Mouse (Mus musculus): ENCODE data around the gene Hoxd8. TPM values are rescaled to one million over a fixed set of nuclear protein-coding genes. Genes with fewer than 3 reads are reported as not detected.

The Hoxd8 gene
- polyA plus RNA-seq, 1 experiment from 2014 or later, result 12.4 TPM

GRCm38 (mm10) chr2:74660421-74661375 is 43.7 kb upstream of the Hoxd8 start:
- H3K4me2 ChIP-seq, result 0 out of 2 replicates have a peak overlapping the region, but pooled peaks have one; percentile 17
- no peaks in the 10 kb centered on the region for H3K9me3 ChIP-seq (replicated peaks)
- ATAC-seq (ENCODE audit: low FRiP score), result no peak
- H3K27ac ChIP-seq (replicated peaks), result no peak overlapping the region
- WGBS, result 2% methylated on average over 30 of the region's 30 CpGs
- H3K27me3 ChIP-seq (replicated peaks), result peaks cover 74% of the 10 kb centered on the region
- no peak overlapping the region for H3K9ac ChIP-seq (replicated peaks)
- H3K4me1 ChIP-seq, result peaks cover 12% of the 10 kb centered on the region
- H3K4me3 ChIP-seq (replicated peaks), result peak overlapping the region; percentile 3; the same call in 1 of the 2 replicates
- H3K36me3 ChIP-seq, result no peaks in the 10 kb centered on the region

- WGBS, result under 1% methylated on average over 14 of the region's 14 CpGs
- Histone ChIP-seq H3K36me3 (no peaks in the 10 kb centered on the region), H3K4me1 (peaks cover 7% of the 10 kb centered on the region), H3K9me3 (replicated peaks) (no peaks in the 10 kb centered on the region), H3K27ac (replicated peaks) (no peak overlapping the region), H3K9ac (replicated peaks) (no peak overlapping the region), H3K27me3 (replicated peaks) (peaks cover 80% of the 10 kb centered on the region), H3K4me3 (replicated peaks) (peak overlapping the region; percentile 23; the same call in 1 of the 2 replicates), H3K4me2 (peak overlapping the region; percentile 50)
- ATAC-seq (ENCODE audit: low FRiP score), result peak; percentile 47; the same call in 1 of the 2 replicates
Observed at GRCm38 (mm10) chr2:74661685-74662084, 42.7 kb upstream of the Hoxd8 start.

GRCm38 (mm10) chr2:74663291-74663925 is 41.0 kb upstream of the Hoxd8 start:
- Histone ChIP-seq H3K27me3 (replicated peaks) (peaks cover 89% of the 10 kb centered on the region), H3K9me3 (replicated peaks) (no peaks in the 10 kb centered on the region), H3K4me2 (no peak overlapping the region), H3K4me1 (peaks cover 16% of the 10 kb centered on the region), H3K4me3 (replicated peaks) (no peak overlapping the region), H3K9ac (replicated peaks) (no peak overlapping the region), H3K27ac (replicated peaks) (no peak overlapping the region), H3K36me3 (no peaks in the 10 kb centered on the region)
- no peak for ATAC-seq (ENCODE audit: low FRiP score)
- WGBS, result 3% methylated on average over 18 of the region's 18 CpGs

GRCm38 (mm10) chr2:74666411-74666810 is 38.0 kb upstream of the Hoxd8 start:
- Histone ChIP-seq H3K4me3 (replicated peaks) (no peak overlapping the region), H3K27me3 (replicated peaks) (peaks cover 92% of the 10 kb centered on the region), H3K4me2 (no peak overlapping the region), H3K27ac (replicated peaks) (no peak overlapping the region), H3K4me1 (peaks cover 15% of the 10 kb centered on the region), H3K9ac (replicated peaks) (no peak overlapping the region), H3K9me3 (replicated peaks) (no peaks in the 10 kb centered on the region), H3K36me3 (no peaks in the 10 kb centered on the region)
- 3% methylated on average over 7 of the region's 7 CpGs for WGBS
- ATAC-seq (ENCODE audit: low FRiP score), result no peak

GRCm38 (mm10) chr2:74667191-74667841 is 37.1 kb upstream of the Hoxd8 start:
- no peaks in the 10 kb centered on the region for H3K36me3 ChIP-seq
- peaks cover 91% of the 10 kb centered on the region for H3K27me3 ChIP-seq (replicated peaks)
- no peak overlapping the region for H3K27ac ChIP-seq (replicated peaks)
- peaks cover 11% of the 10 kb centered on the region for H3K4me1 ChIP-seq
- H3K9ac ChIP-seq (replicated peaks), result no peak overlapping the region
- no peaks in the 10 kb centered on the region for H3K9me3 ChIP-seq (replicated peaks)
- ATAC-seq (ENCODE audit: low FRiP score), result no peak
- H3K4me2 ChIP-seq, result peak overlapping the region; percentile 56; the same call in 1 of the 2 replicates
- no peak overlapping the region for H3K4me3 ChIP-seq (replicated peaks)
- 1% methylated on average over 36 of the region's 36 CpGs for WGBS

GRCm38 (mm10) chr2:74667842-74668357 is 36.5 kb upstream of the Hoxd8 start, which contains the start of gene Hoxd13:
Hoxd13 (plus strand) TSS chr2:74668310.
- under 1% methylated on average over 32 of the region's 51 CpGs for WGBS

GRCm38 (mm10) chr2:74668370-74669229 is 35.8 kb upstream of the Hoxd8 start:
- Histone ChIP-seq H3K4me3 (replicated peaks) (peak overlapping the region; percentile 33), H3K27ac (replicated peaks) (no peak overlapping the region), H3K9ac (replicated peaks) (no peak overlapping the region), H3K4me1 (peaks cover 18% of the 10 kb centered on the region), H3K4me2 (peak overlapping the region; percentile 56), H3K36me3 (no peaks in the 10 kb centered on the region), H3K9me3 (replicated peaks) (no peaks in the 10 kb centered on the region), H3K27me3 (replicated peaks) (peaks cover 92% of the 10 kb centered on the region)
- no peak; the same call in 1 of the 2 replicates for ATAC-seq (ENCODE audit: low FRiP score)
- under 1% methylated on average over 50 of the region's 74 CpGs for WGBS

More at GRCm38 (mm10) chr2:74667842-74668357, 36.5 kb upstream of the Hoxd8 start, which contains the start of gene Hoxd13:
- Histone ChIP-seq H3K4me2 (peak within 1 kb of the TSS; percentile 56), H3K27ac (replicated peaks) (no peak within 1 kb of the TSS), H3K27me3 (replicated peaks) (peaks cover 91% of the 10 kb centered on the region), H3K9me3 (replicated peaks) (no peaks in the 10 kb centered on the region), H3K4me3 (replicated peaks) (peak within 1 kb of the TSS; percentile 33), H3K36me3 (no peaks in the 10 kb centered on the region), H3K9ac (replicated peaks) (no peak within 1 kb of the TSS), H3K4me1 (peaks cover 17% of the 10 kb centered on the region)
- ATAC-seq (ENCODE audit: low FRiP score), result 0 out of 2 replicates have a peak, but pooled peaks have one; percentile 43

GRCm38 (mm10) chr2:74669230-74669578 is 35.2 kb upstream of the Hoxd8 start:
- Histone ChIP-seq H3K4me3 (replicated peaks) (0 out of 2 replicates have a peak overlapping the region, but pooled peaks have one; percentile 33), H3K36me3 (no peaks in the 10 kb centered on the region), H3K9me3 (replicated peaks) (no peaks in the 10 kb centered on the region), H3K4me2 (no peak overlapping the region), H3K27ac (replicated peaks) (no peak overlapping the region), H3K4me1 (peaks cover 18% of the 10 kb centered on the region), H3K27me3 (replicated peaks) (peaks cover 92% of the 10 kb centered on the region), H3K9ac (replicated peaks) (no peak overlapping the region)
- no peak for ATAC-seq (ENCODE audit: low FRiP score)
- WGBS, result 1% methylated on average over 3 of the region's 3 CpGs

- H3K27ac ChIP-seq (replicated peaks), result no peak overlapping the region
- H3K9me3 ChIP-seq (replicated peaks), result no peaks in the 10 kb centered on the region
- 3% methylated on average over 14 of the region's 14 CpGs for WGBS
- H3K27me3 ChIP-seq (replicated peaks), result peaks cover 92% of the 10 kb centered on the region
- H3K4me2 ChIP-seq, result no peak overlapping the region
- no peak overlapping the region for H3K4me3 ChIP-seq (replicated peaks)
- ATAC-seq (ENCODE audit: low FRiP score), result no peak
- no peaks in the 10 kb centered on the region for H3K36me3 ChIP-seq
- H3K4me1 ChIP-seq, result peaks cover 18% of the 10 kb centered on the region
- no peak overlapping the region for H3K9ac ChIP-seq (replicated peaks)
Observed at GRCm38 (mm10) chr2:74669650-74670235, 34.7 kb upstream of the Hoxd8 start.

GRCm38 (mm10) chr2:74670632-74671188 is 33.7 kb upstream of the Hoxd8 start:
- WGBS, result 11% methylated on average over 3 of the region's 3 CpGs

More at GRCm38 (mm10) chr2:74670632-74671188, 33.7 kb upstream of the Hoxd8 start:
- Histone ChIP-seq H3K27me3 (replicated peaks) (peaks cover 93% of the 10 kb centered on the region), H3K9ac (replicated peaks) (no peak overlapping the region), H3K4me1 (peaks cover 25% of the 10 kb centered on the region), H3K36me3 (no peaks in the 10 kb centered on the region), H3K4me3 (replicated peaks) (no peak overlapping the region), H3K27ac (replicated peaks) (no peak overlapping the region), H3K4me2 (no peak overlapping the region), H3K9me3 (replicated peaks) (no peaks in the 10 kb centered on the region)
- ATAC-seq (ENCODE audit: low FRiP score), result no peak
